Mouse (Mus musculus): ENCODE results near the gene Ak2. TPM values are rescaled to one million over a fixed set of nuclear protein-coding genes. Genes with fewer than 3 reads are reported as not detected.

Ak2 gene
- polyA plus RNA-seq, 1 experiment from 2014 or later, result 86.5 TPM

- Histone ChIP-seq H3K27me3 (replicated peaks; ENCODE audit: control insufficient read depth, insufficient read depth, low read length) (no peaks in the 10 kb centered on the region), H3K4me3 (ENCODE audit: low read length) (no peak overlapping the region), H3K4me1 (ENCODE audit: control insufficient read depth, insufficient read depth, low read depth, low read length) (peaks cover 15% of the 10 kb centered on the region), H3K4me2 (ENCODE audit: low read length) (no peak overlapping the region), H3K36me3 (ENCODE audit: control insufficient read depth, insufficient read depth, low read length) (no peaks in the 10 kb centered on the region), H3K27ac (ENCODE audit: low read depth, low read length) (no peak overlapping the region), H3K9ac (ENCODE audit: low read depth, low read length) (no peak overlapping the region), H3K9me3 (ENCODE audit: control insufficient read depth, low read length) (no peaks in the 10 kb centered on the region)
- ATAC-seq, result no peak
- 91% methylated on average over 10 of the region's 10 CpGs for WGBS
These were observed 25.4 kb downstream of the Ak2 start for GRCm38 (mm10) chr4:129017150-129017549.

DNA sequence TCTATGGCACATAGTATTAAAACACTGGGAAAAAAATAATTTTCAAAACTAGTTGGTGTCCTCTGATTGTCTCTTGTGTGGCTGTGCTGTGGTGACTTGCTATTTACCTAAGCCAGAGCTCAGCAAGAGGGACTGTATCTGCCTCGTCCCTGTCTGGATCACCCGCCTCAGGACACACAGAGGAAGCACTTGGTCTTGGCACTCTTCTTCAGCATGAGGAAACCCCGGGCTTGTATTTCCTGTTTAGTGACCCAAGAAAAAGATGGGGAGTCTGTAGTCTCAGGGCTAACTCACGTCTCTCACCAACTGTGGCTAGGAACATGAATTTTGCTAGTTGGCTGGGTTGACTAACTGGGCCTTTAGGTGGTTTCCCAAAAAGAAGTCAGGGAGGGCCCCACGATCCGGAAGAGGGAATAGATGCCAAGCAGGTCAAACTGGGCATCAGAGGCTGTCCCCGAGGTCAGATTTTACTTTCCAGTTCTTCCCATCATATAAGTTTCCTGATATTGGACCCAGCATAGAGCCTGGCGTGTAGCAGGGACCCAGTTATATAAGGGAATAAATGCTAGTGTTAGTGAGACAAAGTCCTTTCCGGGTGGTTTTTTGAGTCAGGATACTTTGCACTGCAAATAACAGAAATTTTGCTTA, 27.2 kb downstream of the Ak2 start:
- no peaks in the 10 kb centered on the region for H3K9me3 ChIP-seq (ENCODE audit: control insufficient read depth, low read length)
- H3K27me3 ChIP-seq (replicated peaks; ENCODE audit: control insufficient read depth, insufficient read depth, low read length), result no peaks in the 10 kb centered on the region
- H3K36me3 ChIP-seq (ENCODE audit: control insufficient read depth, insufficient read depth, low read length), result no peaks in the 10 kb centered on the region
- no peak overlapping the region for H3K4me2 ChIP-seq (ENCODE audit: low read length)
- H3K4me3 ChIP-seq (ENCODE audit: low read length), result no peak overlapping the region
- H3K9ac ChIP-seq (ENCODE audit: low read depth, low read length), result no peak overlapping the region
- no peak overlapping the region for H3K27ac ChIP-seq (ENCODE audit: low read depth, low read length)
- peaks cover 15% of the 10 kb centered on the region for H3K4me1 ChIP-seq (ENCODE audit: control insufficient read depth, insufficient read depth, low read depth, low read length)
- WGBS, result 85% methylated on average over 9 of the region's 9 CpGs
- no peak for ATAC-seq

GRCm38 (mm10) chr4:129019788-129020187, 28.0 kb downstream of the Ak2 start:
- H3K9ac ChIP-seq (ENCODE audit: low read depth, low read length), result peak overlapping the region; percentile 8; the same call in 1 of the 2 replicates
- 50% methylated on average over 9 of the region's 9 CpGs for WGBS
- H3K4me2 ChIP-seq (ENCODE audit: low read length), result no peak overlapping the region
- no peaks in the 10 kb centered on the region for H3K9me3 ChIP-seq (ENCODE audit: control insufficient read depth, low read length)
- H3K36me3 ChIP-seq (ENCODE audit: control insufficient read depth, insufficient read depth, low read length), result no peaks in the 10 kb centered on the region
- ATAC-seq, result no peak
- H3K27me3 ChIP-seq (replicated peaks; ENCODE audit: control insufficient read depth, insufficient read depth, low read length), result no peaks in the 10 kb centered on the region
- H3K4me1 ChIP-seq (ENCODE audit: control insufficient read depth, insufficient read depth, low read depth, low read length), result peaks cover 15% of the 10 kb centered on the region
- H3K4me3 ChIP-seq (ENCODE audit: low read length), result no peak overlapping the region
- H3K27ac ChIP-seq (ENCODE audit: low read depth, low read length), result peak overlapping the region; percentile 42; the same call in 1 of the 2 replicates

DNA sequence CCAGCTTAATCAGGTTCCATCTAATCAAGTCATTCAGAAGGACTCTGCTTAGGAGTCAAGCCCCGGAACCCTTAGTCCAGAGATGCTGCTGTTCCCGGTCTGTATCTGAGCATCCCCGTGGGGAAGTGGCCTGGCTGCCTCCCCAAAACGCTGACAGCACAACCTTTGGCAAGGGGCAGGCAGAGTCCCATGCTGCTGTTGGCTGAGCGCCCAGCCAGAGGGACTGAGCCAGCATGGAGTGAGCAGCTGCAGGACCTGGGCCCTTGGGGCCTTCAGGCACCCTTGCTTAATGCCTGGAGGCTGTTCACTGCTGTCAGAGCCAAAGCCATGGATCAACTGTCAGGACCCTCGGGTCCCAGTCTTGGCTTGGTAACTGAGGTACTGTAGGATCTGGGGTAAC, 28.7 kb downstream of the Ak2 start:
- Histone ChIP-seq H3K9me3 (ENCODE audit: control insufficient read depth, low read length) (no peaks in the 10 kb centered on the region), H3K36me3 (ENCODE audit: control insufficient read depth, insufficient read depth, low read length) (no peaks in the 10 kb centered on the region), H3K27me3 (replicated peaks; ENCODE audit: control insufficient read depth, insufficient read depth, low read length) (no peaks in the 10 kb centered on the region), H3K9ac (ENCODE audit: low read depth, low read length) (no peak overlapping the region), H3K4me1 (ENCODE audit: control insufficient read depth, insufficient read depth, low read depth, low read length) (peaks cover 15% of the 10 kb centered on the region), H3K4me3 (ENCODE audit: low read length) (no peak overlapping the region), H3K27ac (ENCODE audit: low read depth, low read length) (no peak overlapping the region; the same call in 1 of the 2 replicates), H3K4me2 (ENCODE audit: low read length) (no peak overlapping the region)
- whole genome bisulfite sequencing, result 31% methylated on average over 6 of the region's 6 CpGs
- ATAC-seq, result peak; percentile 85

DNA sequence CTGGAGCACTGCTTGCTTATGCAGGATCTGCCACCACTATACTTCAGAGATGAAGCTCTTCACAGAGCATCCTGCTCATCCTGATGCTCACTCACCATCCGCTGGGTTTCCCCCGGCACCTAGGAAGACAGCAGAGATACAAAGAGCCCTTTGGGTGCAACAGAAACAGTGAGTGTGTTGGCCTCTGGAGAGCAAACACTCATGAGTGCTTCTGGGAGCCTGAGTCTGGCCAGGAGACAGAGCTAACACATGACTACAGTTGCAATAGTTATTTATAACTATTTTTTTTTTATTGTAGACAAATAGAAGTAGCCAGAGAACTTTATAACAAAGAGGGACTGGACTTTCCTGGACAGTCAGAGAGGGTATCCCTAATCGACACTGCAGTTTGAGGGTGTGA, 29.7 kb downstream of the Ak2 start:
- Histone ChIP-seq H3K4me1 (ENCODE audit: control insufficient read depth, insufficient read depth, low read depth, low read length) (peaks cover 15% of the 10 kb centered on the region), H3K9ac (ENCODE audit: low read depth, low read length) (no peak overlapping the region), H3K36me3 (ENCODE audit: control insufficient read depth, insufficient read depth, low read length) (no peaks in the 10 kb centered on the region), H3K9me3 (ENCODE audit: control insufficient read depth, low read length) (no peaks in the 10 kb centered on the region), H3K27ac (ENCODE audit: low read depth, low read length) (no peak overlapping the region), H3K4me2 (ENCODE audit: low read length) (no peak overlapping the region), H3K27me3 (replicated peaks; ENCODE audit: control insufficient read depth, insufficient read depth, low read length) (no peaks in the 10 kb centered on the region), H3K4me3 (ENCODE audit: low read length) (no peak overlapping the region)
- ATAC-seq, result no peak
- WGBS, result 96% methylated on average over 3 of the region's 3 CpGs

DNA sequence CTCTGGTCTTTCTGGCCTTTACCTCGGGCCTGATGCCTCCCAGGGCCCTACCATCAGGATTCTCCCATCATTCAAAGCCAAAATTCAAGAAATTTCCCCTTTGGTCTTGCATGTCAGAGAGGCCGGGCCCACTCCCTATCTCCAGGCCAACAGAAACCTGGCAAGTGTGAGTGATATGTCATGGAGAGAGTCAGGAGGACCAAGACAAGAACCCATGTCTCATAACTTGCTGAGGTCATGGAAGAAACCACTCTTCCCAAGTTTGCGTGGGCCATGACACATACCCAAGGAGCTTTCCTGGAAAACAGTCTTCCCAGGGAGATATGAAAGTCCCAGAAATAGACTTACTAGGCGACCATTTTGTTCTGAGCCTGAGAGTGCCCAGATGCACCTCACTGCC, 30.1 kb downstream of the Ak2 start:
- Histone ChIP-seq H3K4me2 (ENCODE audit: low read length) (no peak overlapping the region), H3K4me3 (ENCODE audit: low read length) (no peak overlapping the region), H3K9ac (ENCODE audit: low read depth, low read length) (no peak overlapping the region), H3K27me3 (replicated peaks; ENCODE audit: control insufficient read depth, insufficient read depth, low read length) (no peaks in the 10 kb centered on the region), H3K36me3 (ENCODE audit: control insufficient read depth, insufficient read depth, low read length) (no peaks in the 10 kb centered on the region), H3K4me1 (ENCODE audit: control insufficient read depth, insufficient read depth, low read depth, low read length) (peaks cover 15% of the 10 kb centered on the region), H3K27ac (ENCODE audit: low read depth, low read length) (no peak overlapping the region), H3K9me3 (ENCODE audit: control insufficient read depth, low read length) (no peaks in the 10 kb centered on the region)
- WGBS, result 78% methylated on average over 4 of the region's 4 CpGs
- ATAC-seq, result no peak

DNA sequence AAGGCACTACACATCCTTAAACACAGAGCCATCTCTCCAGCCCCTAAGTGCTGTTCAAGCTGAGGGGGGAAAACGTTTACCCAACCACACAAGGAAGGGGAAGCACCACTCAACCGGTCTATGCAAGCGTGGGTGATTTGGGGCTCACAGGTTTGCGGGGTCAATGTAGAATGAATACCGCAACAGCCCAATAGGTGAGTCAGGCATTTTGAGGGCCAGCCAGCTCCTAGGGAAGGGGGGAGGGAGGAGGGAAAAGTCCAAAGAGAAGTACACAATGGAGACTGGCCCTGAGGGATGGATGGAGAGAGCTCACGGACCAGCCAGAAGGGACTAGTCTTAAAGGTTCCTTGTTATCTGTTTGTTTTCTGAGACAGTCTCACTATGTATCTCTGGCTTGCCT, 32.1 kb downstream of the Ak2 start:
- no peaks in the 10 kb centered on the region for H3K27me3 ChIP-seq (replicated peaks; ENCODE audit: control insufficient read depth, insufficient read depth, low read length)
- no peaks in the 10 kb centered on the region for H3K9me3 ChIP-seq (ENCODE audit: control insufficient read depth, low read length)
- H3K9ac ChIP-seq (ENCODE audit: low read depth, low read length), result no peak overlapping the region
- H3K27ac ChIP-seq (ENCODE audit: low read depth, low read length), result no peak overlapping the region
- no peak overlapping the region for H3K4me2 ChIP-seq (ENCODE audit: low read length)
- H3K4me1 ChIP-seq (ENCODE audit: control insufficient read depth, insufficient read depth, low read depth, low read length), result peaks cover 15% of the 10 kb centered on the region
- WGBS, result 82% methylated on average over 6 of the region's 6 CpGs
- H3K4me3 ChIP-seq (ENCODE audit: low read length), result no peak overlapping the region
- no peaks in the 10 kb centered on the region for H3K36me3 ChIP-seq (ENCODE audit: control insufficient read depth, insufficient read depth, low read length)
- ATAC-seq, result no peak

- peak; percentile 48; the same call in 1 of the 2 replicates for ATAC-seq
- 64% methylated on average over 6 of the region's 6 CpGs for WGBS
These were observed 33.0 kb downstream of the Ak2 start for GRCm38 (mm10) chr4:129024775-129025174.

GRCm38 (mm10) chr4:129025707-129026106, 33.9 kb downstream of the Ak2 start:
- Histone ChIP-seq H3K4me1 (ENCODE audit: control insufficient read depth, insufficient read depth, low read depth, low read length) (peaks cover 2% of the 10 kb centered on the region; the same call in 1 of the 2 replicates), H3K36me3 (ENCODE audit: control insufficient read depth, insufficient read depth, low read length) (no peaks in the 10 kb centered on the region), H3K27ac (ENCODE audit: low read depth, low read length) (no peak overlapping the region), H3K9me3 (ENCODE audit: control insufficient read depth, low read length) (no peaks in the 10 kb centered on the region), H3K27me3 (replicated peaks; ENCODE audit: control insufficient read depth, insufficient read depth, low read length) (no peaks in the 10 kb centered on the region), H3K9ac (ENCODE audit: low read depth, low read length) (no peak overlapping the region), H3K4me3 (ENCODE audit: low read length) (no peak overlapping the region), H3K4me2 (ENCODE audit: low read length) (no peak overlapping the region)
- no peak for ATAC-seq
- 92% methylated on average over 3 of the region's 3 CpGs for WGBS

More at GRCm38 (mm10) chr4:129024775-129025174, 33.0 kb downstream of the Ak2 start:
- no peaks in the 10 kb centered on the region for H3K9me3 ChIP-seq (ENCODE audit: control insufficient read depth, low read length)
- H3K27ac ChIP-seq (ENCODE audit: low read depth, low read length), result no peak overlapping the region
- no peak overlapping the region for H3K9ac ChIP-seq (ENCODE audit: low read depth, low read length)
- H3K36me3 ChIP-seq (ENCODE audit: control insufficient read depth, insufficient read depth, low read length), result no peaks in the 10 kb centered on the region
- H3K4me3 ChIP-seq (ENCODE audit: low read length), result no peak overlapping the region
- peaks cover 12% of the 10 kb centered on the region for H3K4me1 ChIP-seq (ENCODE audit: control insufficient read depth, insufficient read depth, low read depth, low read length)
- no peaks in the 10 kb centered on the region for H3K27me3 ChIP-seq (replicated peaks; ENCODE audit: control insufficient read depth, insufficient read depth, low read length)
- no peak overlapping the region for H3K4me2 ChIP-seq (ENCODE audit: low read length)
